Mouse (Mus musculus) bone marrow macrophage, adult 2 months (primary cell): ENCODE results near the gene Asah2.

ENCODE experiments used
- CTCF ChIP-seq: IDR thresholded peaks from 2 replicates; pipeline ENCODE4 v1.5.1; 2012; ENCODE audit warnings: low read depth, mild to moderate bottlenecking, low read length, moderate library complexity
- POLR2A ChIP-seq: IDR thresholded peaks from 2 replicates; pipeline ENCODE4 v1.6.1; 2012; ENCODE audit warnings: mild to moderate bottlenecking, low read depth, low read length, borderline replicate concordance

- no peak for TF ChIP-seq CTCF
- TF ChIP-seq POLR2A, result no peak
Observed at GRCm38 (mm10) chr19:31953799-31954198, 154.2 kb downstream of the Asah2 start.
